Mouse (Mus musculus): Measurements from ENCODE around the gene Dlg1. TPM values are rescaled to one million over a fixed set of nuclear protein-coding genes. Genes with fewer than 3 reads are reported as not detected.

The Dlg1 gene
- polyA plus RNA-seq, 1 experiment = 11.9 TPM

DNA sequence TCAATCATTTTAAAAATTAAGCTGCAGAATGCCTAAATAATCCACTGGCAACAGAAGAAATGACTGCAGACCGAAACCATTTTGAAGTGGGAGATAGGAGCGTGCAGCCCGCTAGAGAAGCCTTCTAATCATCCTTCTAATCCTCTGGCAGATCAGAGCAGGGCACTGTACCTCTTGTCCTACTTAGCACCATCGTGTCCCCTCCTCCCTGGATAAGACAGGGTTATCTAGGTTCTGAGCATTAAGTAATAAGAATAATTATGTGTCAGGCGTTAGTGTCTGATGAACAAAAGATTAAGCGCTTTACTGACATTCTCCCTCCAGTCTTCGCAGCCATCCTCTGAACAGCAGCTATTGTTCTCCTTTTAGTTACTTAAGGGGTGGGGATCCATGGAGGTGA, 16.0 kb upstream of the Dlg1 start:
- TF ChIP-seq GATA1 (IDR thresholded peaks at IDR 0.05; ENCODE audit: low read length) = no peak

- no peak for TF ChIP-seq GATA1 (IDR thresholded peaks at IDR 0.05; ENCODE audit: low read length)
Measured at GRCm38 (mm10) chr16:31650788-31651187, 12.5 kb upstream of the Dlg1 start.

DNA sequence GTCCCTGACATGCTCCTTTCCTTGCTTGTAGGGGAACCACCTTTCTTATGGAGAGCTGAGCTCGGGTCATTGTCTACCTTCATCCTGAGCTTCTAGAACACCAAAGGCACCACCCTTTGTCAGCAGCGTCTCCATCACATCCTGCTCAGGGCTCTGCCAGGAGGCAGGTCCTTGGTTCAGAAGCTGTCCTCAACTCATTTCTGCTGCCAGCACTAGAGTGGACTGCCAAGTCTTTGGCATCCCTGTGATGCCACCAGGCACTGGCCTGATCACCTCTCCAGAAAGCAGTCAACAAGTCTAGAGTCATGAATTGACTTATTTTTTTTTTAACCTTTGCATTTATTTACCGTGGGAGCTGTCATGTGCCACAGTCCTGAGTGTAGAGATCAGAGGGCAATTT, 11.7 kb upstream of the Dlg1 start:
- TF ChIP-seq GATA1 (IDR thresholded peaks at IDR 0.05; ENCODE audit: low read length) = no peak

GRCm38 (mm10) chr16:31652115-31652843, 11.0 kb upstream of the Dlg1 start:
- no peak for TF ChIP-seq GATA1 (IDR thresholded peaks at IDR 0.05; ENCODE audit: low read length)

GRCm38 (mm10) chr16:31653616-31654015, 9.6 kb upstream of the Dlg1 start:
- no peak for TF ChIP-seq GATA1 (IDR thresholded peaks at IDR 0.05; ENCODE audit: low read length)

DNA sequence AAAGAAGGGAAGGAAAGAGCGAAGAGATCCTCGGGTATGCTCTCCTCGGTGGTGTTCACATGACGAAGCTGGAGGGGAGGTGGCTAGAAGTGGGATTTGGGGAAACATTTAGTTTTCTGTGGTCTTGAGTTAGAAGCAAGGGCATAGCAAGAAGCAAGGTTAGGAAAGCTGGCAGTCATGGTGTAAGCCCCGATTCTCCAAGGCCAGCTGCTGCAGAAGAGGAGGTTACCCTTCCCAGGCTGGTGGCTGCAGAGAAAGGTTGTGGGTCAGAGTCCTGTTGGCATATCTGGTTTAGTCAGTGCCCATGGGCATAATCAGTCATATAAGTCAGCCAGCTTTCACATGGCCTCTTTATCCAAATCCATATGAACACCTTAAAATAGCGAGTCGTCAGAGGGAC, 9.2 kb upstream of the Dlg1 start:
- TF ChIP-seq GATA1 (IDR thresholded peaks at IDR 0.05; ENCODE audit: low read length) = no peak

DNA sequence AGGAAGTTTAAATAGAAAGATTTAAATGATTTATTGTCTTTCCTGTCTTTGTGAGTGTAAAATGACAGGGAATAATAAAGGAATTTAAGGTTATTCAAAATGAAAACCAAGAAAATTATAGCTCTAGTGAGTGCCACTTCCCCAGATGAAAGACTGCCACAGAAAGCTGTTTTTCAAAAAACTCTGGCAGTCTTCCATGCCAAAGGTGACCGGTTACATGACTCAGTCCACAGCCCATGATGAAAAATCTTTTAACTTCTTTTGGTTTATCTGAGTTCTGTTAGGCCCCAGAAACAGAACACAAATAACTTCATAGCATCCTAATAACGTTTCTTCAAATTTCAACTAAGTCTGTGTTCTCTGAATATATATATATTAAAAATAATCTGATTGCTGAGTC, 7.7 kb upstream of the Dlg1 start:
- TF ChIP-seq GATA1 (IDR thresholded peaks at IDR 0.05; ENCODE audit: low read length) = no peak

DNA sequence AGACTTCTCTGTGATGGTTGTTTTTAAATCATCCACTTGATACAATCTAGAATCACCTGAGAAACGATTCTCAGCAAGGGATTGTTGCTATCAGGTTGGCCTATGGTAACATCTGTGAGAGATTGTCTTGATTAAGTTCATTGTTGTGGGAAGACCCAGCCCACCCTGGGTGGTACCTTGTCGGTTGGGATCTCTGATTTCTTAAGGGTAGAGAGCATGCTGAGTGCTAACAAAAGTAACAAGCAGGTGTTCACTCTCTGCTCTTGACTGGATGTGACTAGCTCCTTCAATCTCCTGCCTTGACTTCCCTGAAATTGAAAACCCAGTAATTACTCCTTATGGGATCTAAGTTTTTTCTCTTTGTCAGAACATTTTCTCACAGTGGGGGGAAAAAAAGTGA, 5.7 kb upstream of the Dlg1 start:
- TF ChIP-seq GATA1 (IDR thresholded peaks at IDR 0.05; ENCODE audit: low read length) = no peak

DNA sequence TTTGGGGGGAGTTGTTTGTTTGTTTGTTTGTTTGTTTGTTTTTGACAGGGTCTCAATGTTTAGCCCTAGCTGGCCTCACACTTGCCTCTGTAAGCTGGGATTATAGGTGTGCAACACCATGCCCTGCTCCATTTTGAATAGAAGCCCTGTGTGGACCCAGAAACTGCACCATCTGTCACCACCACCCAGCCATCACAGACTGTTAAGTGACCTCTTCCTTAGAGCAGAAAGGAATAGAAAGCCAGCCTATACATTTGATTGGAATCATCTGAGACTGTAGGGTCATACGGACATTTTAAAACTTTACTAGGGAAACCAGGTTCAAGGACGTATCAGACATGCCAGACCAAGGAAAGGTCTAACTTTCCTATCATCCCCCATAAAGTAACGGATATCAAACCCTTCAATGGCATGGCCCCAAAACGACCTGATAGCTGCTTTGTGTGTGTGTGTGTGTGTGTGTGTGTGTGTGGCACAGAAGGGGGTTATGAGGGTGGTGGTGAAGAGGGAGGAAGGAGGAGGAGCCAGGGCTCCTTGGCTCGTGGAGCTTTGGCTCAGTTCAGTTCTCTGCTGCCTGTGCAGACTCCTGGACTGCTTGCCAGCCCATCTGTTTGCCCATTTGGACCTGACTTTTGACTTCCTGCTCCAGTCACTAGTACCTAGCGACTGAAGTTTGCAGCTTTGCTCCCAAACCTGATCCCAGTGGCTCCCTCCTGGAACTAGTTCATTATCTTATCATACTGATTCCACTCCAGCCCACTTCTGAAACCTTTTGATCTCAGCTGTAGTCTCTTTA, 4.5 kb upstream of the Dlg1 start:
- TF ChIP-seq GATA1 (IDR thresholded peaks at IDR 0.05; ENCODE audit: low read length) = no peak

GRCm38 (mm10) chr16:31659453-31659852, 3.8 kb upstream of the Dlg1 start:
- TF ChIP-seq GATA1 (IDR thresholded peaks at IDR 0.05; ENCODE audit: low read length) = no peak

- no peak for TF ChIP-seq GATA1 (IDR thresholded peaks at IDR 0.05; ENCODE audit: low read length)
Measured at GRCm38 (mm10) chr16:31662556-31663378, 476 bp upstream of the Dlg1 start.

- TF ChIP-seq GATA1 (IDR thresholded peaks at IDR 0.05; ENCODE audit: low read length) = no peak
Measured at GRCm38 (mm10) chr16:31664287-31664597, 999 bp downstream of the Dlg1 start.

DNA sequence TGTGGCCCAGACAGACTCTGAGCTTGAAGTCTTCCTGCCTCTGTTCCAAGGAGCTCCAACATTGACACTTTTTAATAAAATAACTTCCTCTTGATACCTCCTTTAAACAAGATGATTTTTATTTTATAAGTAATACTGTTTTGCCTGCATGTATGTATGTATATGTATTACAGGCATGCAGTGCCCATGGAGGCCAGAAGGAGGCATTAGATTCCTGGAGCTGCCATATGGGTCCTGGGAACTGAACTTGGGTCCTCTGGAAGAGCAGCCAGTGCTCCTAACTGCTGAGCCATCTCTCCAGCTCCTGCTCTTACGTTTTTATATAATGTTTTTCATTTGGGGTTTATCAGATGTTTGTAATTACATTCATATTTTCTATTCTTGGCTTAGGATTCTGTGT, 9.0 kb downstream of the Dlg1 start:
- no peak for TF ChIP-seq GATA1 (IDR thresholded peaks at IDR 0.05; ENCODE audit: low read length)

- no peak for TF ChIP-seq GATA1 (IDR thresholded peaks at IDR 0.05; ENCODE audit: low read length)
Measured at GRCm38 (mm10) chr16:31677463-31677862, 14.2 kb downstream of the Dlg1 start.

- TF ChIP-seq GATA1 (IDR thresholded peaks at IDR 0.05; ENCODE audit: low read length) = no peak
Measured at GRCm38 (mm10) chr16:31682291-31682690, 19.0 kb downstream of the Dlg1 start.

Data from G1E-ER4 (cell line).